Comparison of ENCODE assay signal across 17 mouse cellular contexts in the genomic region with DNA sequence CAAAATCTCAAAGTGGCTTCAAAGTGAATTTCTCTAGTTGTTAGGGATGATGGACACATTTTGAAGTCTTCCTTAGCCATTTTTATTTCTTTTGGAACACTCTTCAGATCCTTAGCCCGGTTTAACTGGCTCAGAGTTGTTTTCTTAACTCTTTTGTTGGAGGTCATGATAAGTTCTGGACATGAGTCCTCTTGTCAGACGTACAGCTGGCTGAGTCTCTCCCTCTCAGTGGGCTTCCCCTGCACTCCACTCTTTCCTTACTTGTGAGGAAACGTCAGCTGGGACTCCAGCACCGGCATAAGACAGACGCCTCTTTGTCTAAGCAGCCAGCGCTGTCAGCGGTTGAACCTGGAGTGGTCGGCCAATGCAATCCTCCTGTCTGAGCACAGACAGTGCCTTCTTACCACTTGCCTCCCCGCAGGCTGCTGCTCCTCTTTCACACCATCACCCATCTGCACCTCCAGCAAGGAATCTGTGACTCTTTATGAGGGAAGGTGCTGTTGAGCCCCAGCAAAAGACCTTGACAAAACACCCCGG. TPM values are rescaled to one million over a fixed set of nuclear protein-coding genes. Genes with fewer than 3 reads are reported as not detected.
DNase-seq lines count a peak whose midpoint lies in the region; ATAC-seq and TF ChIP-seq lines count a peak whose summit lies in the region.
"Had no signal": no experiment of that assay in that cellular context is flagged by ENCODE, and none has a peak within 500 bp of the region (broad histone marks: within the 10 kb centered on the region; RNA-seq: fewer than 3 reads in every experiment).

No protein-coding gene starts in this region.

- no peaks in the 10 kb centered on the region for H3K9me3 ChIP-seq in heart, embryonic 15.5 days (replicated peaks)
- H3K9me3 ChIP-seq in lung, embryonic 15.5 days, result no peaks in the 10 kb centered on the region
- peaks cover 8% of the 10 kb centered on the region for H3K9me3 ChIP-seq in embryonic facial prominence, embryonic 14.5 days (ENCODE audit: control insufficient read depth, low read length)
- H3K9me3 ChIP-seq in limb, embryonic 14.5 days (ENCODE audit: control insufficient read depth, low read length), result 0 out of 2 replicates have a peak, but pooled peaks cover 8% of the 10 kb centered on the region
- 0 out of 2 replicates have a peak, but pooled peaks cover 3% of the 10 kb centered on the region for H3K9me3 ChIP-seq in intestine, embryonic 16.5 days (ENCODE audit: control insufficient read depth, low read length)

- H3K9ac ChIP-seq in heart, embryonic 15.5 days, result no peak overlapping the region
- no peak overlapping the region for H3K9ac ChIP-seq in lung, embryonic 15.5 days
- H3K9ac ChIP-seq in embryonic facial prominence, embryonic 14.5 days (ENCODE audit: low read depth, low read length), result no peak overlapping the region
- H3K9ac ChIP-seq in limb, embryonic 14.5 days (ENCODE audit: low read depth, low read length, severe bottlenecking), result no peak overlapping the region
- H3K9ac ChIP-seq in intestine, embryonic 16.5 days (ENCODE audit: low read depth, low read length), result no peak overlapping the region

- no peak for TF ChIP-seq POLR2A in limb, embryonic 14.5 days (IDR thresholded peaks at IDR 0.05; ENCODE audit: borderline replicate concordance, extremely low read depth, insufficient read depth, insufficient read length)

- no peak overlapping the region for H3K4me3 ChIP-seq in heart, embryonic 15.5 days
- H3K4me3 ChIP-seq in lung, embryonic 15.5 days, result no peak overlapping the region
- H3K4me3 ChIP-seq in embryonic facial prominence, embryonic 14.5 days (ENCODE audit: low read depth, low read length), result no peak overlapping the region
- H3K4me3 ChIP-seq in limb, embryonic 14.5 days (replicated peaks; ENCODE audit: low read length), result no peak overlapping the region
- H3K4me3 ChIP-seq in intestine, embryonic 16.5 days (ENCODE audit: low read length), result no peak overlapping the region

- peak; percentile 41; the same call in 1 of the 2 replicates for ATAC-seq in heart, embryonic 15.5 days (replicated peaks; ENCODE audit: insufficient number of reproducible peaks, insufficient read depth, low FRiP score, low read depth)
- no peak for ATAC-seq in lung, embryonic 15.5 days (ENCODE audit: borderline replicate concordance, extremely low read depth, low FRiP score, low TSS enrichment)
- peak; percentile 47 for ATAC-seq in embryonic facial prominence, embryonic 14.5 days (ENCODE audit: low read depth)
- no peak for ATAC-seq in limb, embryonic 14.5 days (ENCODE audit: low FRiP score, low read depth)
- ATAC-seq in intestine, embryonic 16.5 days, result no peak
- ATAC-seq: forebrain, embryonic 14.5 days had no signal

- H3K4me2 ChIP-seq in heart, embryonic 15.5 days, result no peak overlapping the region
- H3K4me2 ChIP-seq in lung, embryonic 15.5 days, result no peak overlapping the region
- H3K4me2 ChIP-seq in embryonic facial prominence, embryonic 14.5 days (ENCODE audit: low read depth, low read length), result no peak overlapping the region
- H3K4me2 ChIP-seq in limb, embryonic 14.5 days (replicated peaks; ENCODE audit: low read depth, low read length, severe bottlenecking), result no peak overlapping the region
- no peak overlapping the region for H3K4me2 ChIP-seq in intestine, embryonic 16.5 days (ENCODE audit: low read depth, low read length)
- H3K4me2 ChIP-seq: liver, embryonic 11.5 days had no signal

- H3K27me3 ChIP-seq in heart, embryonic 15.5 days, result no peaks in the 10 kb centered on the region
- no peaks in the 10 kb centered on the region for H3K27me3 ChIP-seq in lung, embryonic 15.5 days
- no peaks in the 10 kb centered on the region for H3K27me3 ChIP-seq in embryonic facial prominence, embryonic 14.5 days (replicated peaks; ENCODE audit: control insufficient read depth, insufficient read depth, low read length)
- H3K27me3 ChIP-seq in limb, embryonic 14.5 days (ENCODE audit: control insufficient read depth, insufficient read depth, low read length), result no peaks in the 10 kb centered on the region
- H3K27me3 ChIP-seq in intestine, embryonic 16.5 days (replicated peaks; ENCODE audit: control insufficient read depth, insufficient read depth, low read length), result no peaks in the 10 kb centered on the region

- H3K4me1 ChIP-seq in heart, embryonic 15.5 days (replicated peaks), result peaks cover 9% of the 10 kb centered on the region; the same call in 1 of the 2 replicates
- peaks cover 9% of the 10 kb centered on the region for H3K4me1 ChIP-seq in lung, embryonic 15.5 days
- H3K4me1 ChIP-seq in embryonic facial prominence, embryonic 14.5 days (ENCODE audit: control insufficient read depth, insufficient read depth, low read length), result no peaks in the 10 kb centered on the region
- no peaks in the 10 kb centered on the region for H3K4me1 ChIP-seq in limb, embryonic 14.5 days (ENCODE audit: control insufficient read depth, insufficient read depth, low read length)
- no peaks in the 10 kb centered on the region for H3K4me1 ChIP-seq in intestine, embryonic 16.5 days (ENCODE audit: control insufficient read depth, insufficient read depth, low read length)

- WGBS in heart, embryonic 15.5 days, result 15% methylated on average over 10 of the region's 10 CpGs
- 11% methylated on average over 10 of the region's 10 CpGs for WGBS in lung, embryonic 15.5 days
- WGBS in embryonic facial prominence, embryonic 14.5 days, result 26% methylated on average over 10 of the region's 10 CpGs
- 45% methylated on average over 10 of the region's 10 CpGs for WGBS in limb, embryonic 14.5 days
- 33% methylated on average over 10 of the region's 10 CpGs for WGBS in intestine, embryonic 16.5 days

- peaks cover 14% of the 10 kb centered on the region for H3K36me3 ChIP-seq in heart, embryonic 15.5 days
- peaks cover 32% of the 10 kb centered on the region for H3K36me3 ChIP-seq in lung, embryonic 15.5 days
- H3K36me3 ChIP-seq in embryonic facial prominence, embryonic 14.5 days (ENCODE audit: control insufficient read depth, insufficient read depth, low read length), result peaks cover 34% of the 10 kb centered on the region
- peaks cover 30% of the 10 kb centered on the region for H3K36me3 ChIP-seq in limb, embryonic 14.5 days (ENCODE audit: control insufficient read depth, insufficient read depth, low read length)
- H3K36me3 ChIP-seq in intestine, embryonic 16.5 days (ENCODE audit: control insufficient read depth, insufficient read depth, low read length), result peaks cover 22% of the 10 kb centered on the region

- 0 out of 2 replicates have a peak overlapping the region, but pooled peaks have one; percentile 24 for H3K27ac ChIP-seq in heart, embryonic 15.5 days
- peak overlapping the region; percentile 48 for H3K27ac ChIP-seq in lung, embryonic 15.5 days
- H3K27ac ChIP-seq in embryonic facial prominence, embryonic 14.5 days (replicated peaks; ENCODE audit: low read depth, low read length), result no peak overlapping the region
- no peak overlapping the region for H3K27ac ChIP-seq in limb, embryonic 14.5 days (replicated peaks; ENCODE audit: low read depth, low read length)
- H3K27ac ChIP-seq in intestine, embryonic 16.5 days (ENCODE audit: low read length), result no peak overlapping the region

- DNase-seq in heart, adult 8-10 months (ENCODE audit: low spot score), result no peak
- no peak for DNase-seq in lung, postnatal 36 days
- DNase-seq in embryonic facial prominence, embryonic 14.5 days (ENCODE audit: low spot score), result peak; percentile 66
- peak; percentile 11 for DNase-seq in limb, embryonic 14.5 days (ENCODE audit: low spot score)
- DNase-seq in frontal cortex, postnatal 25 days (ENCODE audit: low spot score in 2 of 2), result no peak
- DNase-seq: cerebellum, adult 18-20 months; kidney, adult 8-10 months; lung, postnatal 14 days; midbrain, embryonic 14.5 days; right cerebral cortex, postnatal 14 days; thymus, adult 18-20 months had no signal

RNA-seq across cellular contexts. Expression of gene Spata21, which starts 20.1 kb away (rescaled TPM):
- polyA plus RNA-seq in heart, embryonic 15.5 days (2015; fragmentation: Nextera tagmentation; extraction: Ambion mirVana), result 0.26 TPM in 1 of 2 replicates, not detected in the other
- total RNA-seq in heart, adult 8-10 months (2022), result not detected
- polyA plus RNA-seq in lung, embryonic 15.5 days (2015; fragmentation: Nextera tagmentation; extraction: Ambion mirVana), result 0.16 and 0.62 TPM in 2 replicates
- 0.33 TPM in 1 of 2 replicates, not detected in the other for polyA plus RNA-seq in embryonic facial prominence, embryonic 14.5 days (2014; fragmentation: Nextera tagmentation; extraction: Ambion mirVana)
- 0.04 and 0.08 TPM in 2 replicates for polyA plus RNA-seq in limb, embryonic 14.5 days (2012; rRNA removed)
- 0.18 and 0.43 TPM in 2 replicates for polyA plus RNA-seq in limb, embryonic 14.5 days (2014; fragmentation: Nextera tagmentation; extraction: Ambion mirVana)
- polyA plus RNA-seq in intestine, embryonic 16.5 days (2015; fragmentation: Nextera tagmentation; extraction: Ambion mirVana), result 0.22 TPM in 1 of 2 replicates, not detected in the other
- total RNA-seq: neutrophil, adult 5-6 weeks had no signal
- polyA plus RNA-seq: liver, embryonic 11.5 days; midbrain, embryonic 14.5 days had no signal

RNA-seq across cellular contexts. Expression of gene Necap2, which starts 30.1 kb away (rescaled TPM):
- 38.6 and 52.4 TPM in 2 replicates for polyA plus RNA-seq in heart, embryonic 15.5 days (2015; fragmentation: Nextera tagmentation; extraction: Ambion mirVana)
- total RNA-seq in heart, adult 8-10 months (2022), result 10 to 100 TPM; 14.7 to 18.2 (median 15.9) TPM
- 102 and 110 TPM in 2 replicates for polyA plus RNA-seq in lung, embryonic 15.5 days (2015; fragmentation: Nextera tagmentation; extraction: Ambion mirVana)
- polyA plus RNA-seq in embryonic facial prominence, embryonic 14.5 days (2014; fragmentation: Nextera tagmentation; extraction: Ambion mirVana), result 66.5 and 78.8 TPM in 2 replicates
- polyA plus RNA-seq in limb, embryonic 14.5 days (2012; rRNA removed), result 79.1 and 91.0 TPM in 2 replicates
- 83.2 and 90.5 TPM in 2 replicates for polyA plus RNA-seq in limb, embryonic 14.5 days (2014; fragmentation: Nextera tagmentation; extraction: Ambion mirVana)
- 79.6 and 82.0 TPM in 2 replicates for polyA plus RNA-seq in intestine, embryonic 16.5 days (2015; fragmentation: Nextera tagmentation; extraction: Ambion mirVana)

RNA-seq across cellular contexts. Expression of gene Szrd1, which starts 31.3 kb away (rescaled TPM):
- 30.1 and 32.8 TPM in 2 replicates for polyA plus RNA-seq in heart, embryonic 15.5 days (2015; fragmentation: Nextera tagmentation; extraction: Ambion mirVana)
- 100 to 1,000 TPM in 2 of 4 experiments, 10 to 100 TPM in 2; 87.5 to 111 (median 98.0) TPM for total RNA-seq in heart, adult 8-10 months (2022)
- 43.2 and 48.7 TPM in 2 replicates for polyA plus RNA-seq in lung, embryonic 15.5 days (2015; fragmentation: Nextera tagmentation; extraction: Ambion mirVana)
- polyA plus RNA-seq in embryonic facial prominence, embryonic 14.5 days (2014; fragmentation: Nextera tagmentation; extraction: Ambion mirVana), result 38.7 and 40.2 TPM in 2 replicates
- polyA plus RNA-seq in limb, embryonic 14.5 days (2012; rRNA removed), result 63.7 and 71.4 TPM in 2 replicates
- polyA plus RNA-seq in limb, embryonic 14.5 days (2014; fragmentation: Nextera tagmentation; extraction: Ambion mirVana), result 38.6 and 39.1 TPM in 2 replicates
- 44.4 and 46.4 TPM in 2 replicates for polyA plus RNA-seq in intestine, embryonic 16.5 days (2015; fragmentation: Nextera tagmentation; extraction: Ambion mirVana)

RNA-seq across cellular contexts. Expression of gene Fbxo42, which starts 39.4 kb away (rescaled TPM):
- polyA plus RNA-seq in heart, embryonic 15.5 days (2015; fragmentation: Nextera tagmentation; extraction: Ambion mirVana), result 10.3 and 15.3 TPM in 2 replicates
- 10 to 100 TPM in 2 of 4 experiments, 1 to 10 TPM in 2; 8.4 to 11.5 (median 10.0) TPM for total RNA-seq in heart, adult 8-10 months (2022)
- polyA plus RNA-seq in lung, embryonic 15.5 days (2015; fragmentation: Nextera tagmentation; extraction: Ambion mirVana), result 19.1 and 22.5 TPM in 2 replicates
- 22.7 and 24.9 TPM in 2 replicates for polyA plus RNA-seq in embryonic facial prominence, embryonic 14.5 days (2014; fragmentation: Nextera tagmentation; extraction: Ambion mirVana)
- 23.1 and 25.5 TPM in 2 replicates for polyA plus RNA-seq in limb, embryonic 14.5 days (2012; rRNA removed)
- 29.7 and 30.0 TPM in 2 replicates for polyA plus RNA-seq in limb, embryonic 14.5 days (2014; fragmentation: Nextera tagmentation; extraction: Ambion mirVana)
- 17.9 and 18.5 TPM in 2 replicates for polyA plus RNA-seq in intestine, embryonic 16.5 days (2015; fragmentation: Nextera tagmentation; extraction: Ambion mirVana)

RNA-seq across cellular contexts. Expression of gene Crocc, which starts 47.9 kb away (rescaled TPM):
- 3.4 and 4.7 TPM in 2 replicates for polyA plus RNA-seq in heart, embryonic 15.5 days (2015; fragmentation: Nextera tagmentation; extraction: Ambion mirVana)
- total RNA-seq in heart, adult 8-10 months (2022), result 1 to 10 TPM; 3.5 to 6.8 (median 5.3) TPM
- 6.7 and 7.6 TPM in 2 replicates for polyA plus RNA-seq in lung, embryonic 15.5 days (2015; fragmentation: Nextera tagmentation; extraction: Ambion mirVana)
- 5.1 and 6.2 TPM in 2 replicates for polyA plus RNA-seq in embryonic facial prominence, embryonic 14.5 days (2014; fragmentation: Nextera tagmentation; extraction: Ambion mirVana)
- polyA plus RNA-seq in limb, embryonic 14.5 days (2012; rRNA removed), result 25.9 and 27.8 TPM in 2 replicates
- 5.4 and 7.3 TPM in 2 replicates for polyA plus RNA-seq in limb, embryonic 14.5 days (2014; fragmentation: Nextera tagmentation; extraction: Ambion mirVana)
- 2.2 and 3.5 TPM in 2 replicates for polyA plus RNA-seq in intestine, embryonic 16.5 days (2015; fragmentation: Nextera tagmentation; extraction: Ambion mirVana)

Comparison
In these comparisons a context has a peak if more than half of its experiments do, and no peak if none do; other contexts are left out.
1. ATAC-seq: peak in heart, embryonic 15.5 days (single experiment) and embryonic facial prominence, embryonic 14.5 days (single experiment); none in lung, embryonic 15.5 days (single experiment), limb, embryonic 14.5 days (single experiment) and intestine, embryonic 16.5 days (single experiment).
2. H3K27ac ChIP-seq: peak in heart, embryonic 15.5 days (single experiment) and lung, embryonic 15.5 days (single experiment); none in embryonic facial prominence, embryonic 14.5 days (single experiment), limb, embryonic 14.5 days (single experiment) and intestine, embryonic 16.5 days (single experiment).
3. DNase-seq: peak in embryonic facial prominence, embryonic 14.5 days (single experiment) and limb, embryonic 14.5 days (single experiment); none in heart, adult 8-10 months (single experiment), lung, postnatal 36 days (single experiment) and frontal cortex, postnatal 25 days (0 of 2).